8 mouse cellular contexts compared by ENCODE assay signal in the genomic region with DNA sequence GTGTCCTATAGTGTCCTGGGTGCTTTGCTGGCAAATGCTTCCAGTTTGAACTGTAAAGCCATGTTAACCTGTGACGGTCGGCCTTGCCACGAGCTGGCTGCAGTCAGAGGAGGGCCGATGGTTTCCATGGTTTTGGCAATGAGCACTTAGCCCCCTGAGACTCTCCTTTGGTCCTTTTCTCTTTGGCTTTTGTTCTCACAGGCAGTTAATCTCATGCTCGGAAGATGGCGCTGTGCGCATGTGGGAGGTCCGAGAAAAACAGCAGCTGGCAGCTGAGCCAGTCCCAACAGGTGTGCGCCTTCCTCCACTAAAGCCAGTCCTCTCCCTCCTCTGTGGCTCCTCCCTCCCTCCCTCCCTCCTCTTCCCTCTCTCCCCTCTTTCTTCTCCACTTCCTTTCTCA. TPM values are rescaled to one million over a fixed set of nuclear protein-coding genes. Genes with fewer than 3 reads are reported as not detected.
DNase-seq lines count a peak whose midpoint lies in the region; ATAC-seq and TF ChIP-seq lines count a peak whose summit lies in the region.

No protein-coding gene starts in this region.

- no peak overlapping the region for H3K27ac ChIP-seq in heart, postnatal 0 days (ENCODE audit: low read depth)
- no peak overlapping the region for H3K27ac ChIP-seq in kidney, embryonic 14.5 days (ENCODE audit: low read depth, low read length)
- no peak overlapping the region for H3K27ac ChIP-seq in limb, embryonic 14.5 days (replicated peaks; ENCODE audit: low read depth, low read length)
- no peak overlapping the region for H3K27ac ChIP-seq in neural tube, embryonic 11.5 days (ENCODE audit: low read depth, low read length)
- no peak overlapping the region for H3K27ac ChIP-seq in testis, adult 2 months (ENCODE audit: control insufficient read depth, insufficient read depth, low read depth, low read length)

- H3K9me3 ChIP-seq in heart, postnatal 0 days (replicated peaks; ENCODE audit: control insufficient read depth, low read length) = no peaks in the 10 kb centered on the region
- H3K9me3 ChIP-seq in kidney, embryonic 14.5 days (ENCODE audit: control insufficient read depth, low read length) = no peaks in the 10 kb centered on the region
- no peaks in the 10 kb centered on the region for H3K9me3 ChIP-seq in limb, embryonic 14.5 days (ENCODE audit: control insufficient read depth, low read length)
- no peaks in the 10 kb centered on the region for H3K9me3 ChIP-seq in neural tube, embryonic 11.5 days (ENCODE audit: control insufficient read depth, low read length)

- TF ChIP-seq CTCF in heart, postnatal 0 days (IDR thresholded peaks at IDR 0.05; ENCODE audit: low read depth) = peak; percentile 71
- TF ChIP-seq CTCF in testis, adult 2 months (IDR thresholded peaks at IDR 0.05; ENCODE audit: control insufficient read depth, insufficient read depth, insufficient replicate concordance, low read depth, low read length) = peak; percentile 46; the same call in 1 of the 2 replicates

- peak; percentile 44 for DNase-seq in heart, postnatal 0 days (ENCODE audit: low spot score)
- DNase-seq in heart, adult 9 months (ENCODE audit: low spot score in 2 of 2) = no peak
- DNase-seq in cerebellum, postnatal 14 days = peak; percentile 74 to 83
- peak; percentile 71 to 81 for DNase-seq in frontal cortex, postnatal 36 days (ENCODE audit: low spot score in 2 of 2)
- peak; percentile 79 for DNase-seq in limb, embryonic 14.5 days (ENCODE audit: low spot score)
- DNase-seq in neural tube, embryonic 11.5 days (ENCODE audit: low spot score) = peak; percentile 88

- ATAC-seq in heart, postnatal 0 days (ENCODE audit: insufficient read depth, low read depth) = peak; percentile 51; the same call in 1 of the 2 replicates
- ATAC-seq in kidney, embryonic 14.5 days (ENCODE audit: low FRiP score, low TSS enrichment) = 0 out of 2 replicates have a peak, but pooled peaks have one; percentile 77
- ATAC-seq in limb, embryonic 14.5 days (ENCODE audit: low FRiP score, low read depth) = peak; percentile 85
- peak; percentile 83 for ATAC-seq in neural tube, embryonic 11.5 days (ENCODE audit: insufficient read depth, low FRiP score, low TSS enrichment)

- H3K4me3 ChIP-seq in heart, postnatal 0 days (ENCODE audit: low read depth, low read length) = no peak overlapping the region
- no peak overlapping the region for H3K4me3 ChIP-seq in kidney, embryonic 14.5 days (ENCODE audit: low read length)
- no peak overlapping the region for H3K4me3 ChIP-seq in limb, embryonic 14.5 days (replicated peaks; ENCODE audit: low read length)
- H3K4me3 ChIP-seq in neural tube, embryonic 11.5 days (ENCODE audit: low read depth, low read length) = no peak overlapping the region
- no peak overlapping the region for H3K4me3 ChIP-seq in testis, adult 2 months (ENCODE audit: control insufficient read depth, low read depth, low read length)

- peaks cover 18% of the 10 kb centered on the region for H3K36me3 ChIP-seq in heart, postnatal 0 days (replicated peaks; ENCODE audit: control insufficient read depth, insufficient read depth, low read length)
- H3K36me3 ChIP-seq in kidney, embryonic 14.5 days (ENCODE audit: control insufficient read depth, insufficient read depth, low read length) = peaks cover 8% of the 10 kb centered on the region
- H3K36me3 ChIP-seq in limb, embryonic 14.5 days (ENCODE audit: control insufficient read depth, insufficient read depth, low read length) = peaks cover 25% of the 10 kb centered on the region
- no peaks in the 10 kb centered on the region for H3K36me3 ChIP-seq in neural tube, embryonic 11.5 days (ENCODE audit: control insufficient read depth, insufficient read depth, low read length)
- H3K36me3 ChIP-seq in testis, adult 2 months (ENCODE audit: control insufficient read depth, insufficient read depth, low read length) = peaks cover 2% of the 10 kb centered on the region

- no peak for TF ChIP-seq POLR2A in limb, embryonic 14.5 days (IDR thresholded peaks at IDR 0.05; ENCODE audit: borderline replicate concordance, extremely low read depth, insufficient read depth, insufficient read length)
- no peak for TF ChIP-seq POLR2A in testis, adult 2 months (IDR thresholded peaks at IDR 0.05; ENCODE audit: control insufficient read depth, low read depth, low read length)

- no peaks in the 10 kb centered on the region for H3K27me3 ChIP-seq in heart, postnatal 0 days (ENCODE audit: control insufficient read depth, insufficient read depth, low read length)
- H3K27me3 ChIP-seq in kidney, embryonic 14.5 days (ENCODE audit: control insufficient read depth, insufficient read depth, low read length) = no peaks in the 10 kb centered on the region
- no peaks in the 10 kb centered on the region for H3K27me3 ChIP-seq in limb, embryonic 14.5 days (ENCODE audit: control insufficient read depth, insufficient read depth, low read length)
- H3K27me3 ChIP-seq in neural tube, embryonic 11.5 days (ENCODE audit: control insufficient read depth, insufficient read depth, low read length) = no peaks in the 10 kb centered on the region
- H3K27me3 ChIP-seq in testis, adult 2 months (ENCODE audit: control insufficient read depth, insufficient read depth, low read length) = no peaks in the 10 kb centered on the region

- TF ChIP-seq EP300 in heart, postnatal 0 days (IDR thresholded peaks at IDR 0.05; ENCODE audit: low read depth) = no peak

- H3K4me1 ChIP-seq in heart, postnatal 0 days (ENCODE audit: control insufficient read depth, insufficient read depth) = no peaks in the 10 kb centered on the region
- H3K4me1 ChIP-seq in kidney, embryonic 14.5 days (ENCODE audit: control insufficient read depth, insufficient read depth, low read length) = no peaks in the 10 kb centered on the region; the same call in 1 of the 2 replicates
- H3K4me1 ChIP-seq in limb, embryonic 14.5 days (ENCODE audit: control insufficient read depth, insufficient read depth, low read length) = no peaks in the 10 kb centered on the region
- H3K4me1 ChIP-seq in neural tube, embryonic 11.5 days (ENCODE audit: control insufficient read depth, insufficient read depth, low read length) = no peaks in the 10 kb centered on the region
- H3K4me1 ChIP-seq in testis, adult 2 months (ENCODE audit: control insufficient read depth, insufficient read depth, low read length) = no peaks in the 10 kb centered on the region

- WGBS in heart, postnatal 0 days = 21% methylated on average over 9 of the region's 9 CpGs
- 8% methylated on average over 9 of the region's 9 CpGs for WGBS in kidney, embryonic 14.5 days
- WGBS in limb, embryonic 14.5 days = 8% methylated on average over 9 of the region's 9 CpGs
- 3% methylated on average over 9 of the region's 9 CpGs for WGBS in neural tube, embryonic 11.5 days

- no peak overlapping the region for H3K4me2 ChIP-seq in heart, postnatal 0 days (ENCODE audit: low read depth, low read length)
- no peak overlapping the region for H3K4me2 ChIP-seq in kidney, embryonic 14.5 days (replicated peaks; ENCODE audit: low read depth, low read length)
- H3K4me2 ChIP-seq in limb, embryonic 14.5 days (replicated peaks; ENCODE audit: low read depth, low read length, severe bottlenecking) = no peak overlapping the region
- H3K4me2 ChIP-seq in neural tube, embryonic 11.5 days (ENCODE audit: low read depth) = no peak overlapping the region

- no peak overlapping the region for H3K9ac ChIP-seq in heart, postnatal 0 days (replicated peaks; ENCODE audit: low read depth, low read length)
- H3K9ac ChIP-seq in kidney, embryonic 14.5 days (ENCODE audit: low read depth, low read length) = no peak overlapping the region
- no peak overlapping the region for H3K9ac ChIP-seq in limb, embryonic 14.5 days (ENCODE audit: low read depth, low read length, severe bottlenecking)
- no peak overlapping the region for H3K9ac ChIP-seq in neural tube, embryonic 11.5 days (ENCODE audit: low read length)

RNA-seq across cellular contexts. Expression of gene Wdr41, which starts 41.8 kb away (rescaled TPM):
- total RNA-seq in heart, postnatal 0 days (2014; rRNA removed; ENCODE audit: low replicate concordance) = 22.2 and 24.2 TPM in 2 replicates
- polyA plus RNA-seq in heart, postnatal 0 days (2015; fragmentation: Nextera tagmentation; extraction: Ambion mirVana) = 19.3 and 20.4 TPM in 2 replicates
- 15.9 and 25.3 TPM in 2 replicates for polyA plus RNA-seq in kidney, embryonic 14.5 days (2014; fragmentation: Nextera tagmentation; extraction: Ambion mirVana)
- polyA plus RNA-seq in limb, embryonic 14.5 days (2012; rRNA removed) = 17.9 and 20.4 TPM in 2 replicates
- polyA plus RNA-seq in limb, embryonic 14.5 days (2014; fragmentation: Nextera tagmentation; extraction: Ambion mirVana) = 24.4 and 26.5 TPM in 2 replicates
- polyA plus RNA-seq in neural tube, embryonic 11.5 days (2014; fragmentation: Nextera tagmentation; extraction: Ambion mirVana) = 23.1 and 23.3 TPM in 2 replicates
- polyA plus RNA-seq in testis, adult 2 months (2012; rRNA removed) = 9.2 and 10.2 TPM in 2 replicates

Comparison
In these comparisons a context has a peak if more than half of its experiments do, and no peak if none do; other contexts are left out.
1. DNase-seq: peak in heart, postnatal 0 days (single experiment), cerebellum, postnatal 14 days (2 of 2), frontal cortex, postnatal 36 days (2 of 2), limb, embryonic 14.5 days (single experiment) and neural tube, embryonic 11.5 days (single experiment); none in heart, adult 9 months (0 of 2).
2. Peak in every context shown above with its lines, with median percentiles within 50 percentile points of each other: ATAC-seq.